Mouse (Mus musculus): ENCODE measurements at regions not wholly inside any gene's neighbourhood (a gene's known extent, or its start where the extent isn't known, plus 50 kb on each side); places are given as distances from the start of the nearest gene placed in this dataset.
"Not testable (repeated sequence)": the region's sequence is repeated elsewhere in the genome, so short reads cannot be mapped to it uniquely, and the experiment has no call there.

- TF ChIP-seq POLR2A (IDR thresholded peaks at IDR 0.05; ENCODE audit: insufficient read depth, low read depth, low read length) = no peak
- TF ChIP-seq CTCF (IDR thresholded peaks at IDR 0.05; ENCODE audit: insufficient read depth, low read depth, low read length) = no peak
- WGBS = 57% methylated on average over 5 of the region's 5 CpGs
- H3K27ac ChIP-seq (ENCODE audit: insufficient read depth, low read depth, low read length) = no peak overlapping the region
- peaks cover 7% of the 10 kb centered on the region for H3K4me1 ChIP-seq (ENCODE audit: control insufficient read depth, insufficient read depth, low read length)
- H3K4me3 ChIP-seq (ENCODE audit: insufficient read depth, low read depth, low read length) = no peak overlapping the region
Measured at GRCm38 (mm10) chr13:52346027-52346375, 185.1 kb downstream of the Diras2 start.

GRCm38 (mm10) chr13:52347631-52348030 is 183.4 kb downstream of the Diras2 start:
- Histone ChIP-seq H3K4me1 (ENCODE audit: control insufficient read depth, insufficient read depth, low read length) (peaks cover 7% of the 10 kb centered on the region), H3K4me3 (ENCODE audit: insufficient read depth, low read depth, low read length) (no peak overlapping the region), H3K27ac (ENCODE audit: insufficient read depth, low read depth, low read length) (no peak overlapping the region)
- TF ChIP-seq POLR2A (IDR thresholded peaks at IDR 0.05; ENCODE audit: insufficient read depth, low read depth, low read length) (no peak), CTCF (IDR thresholded peaks at IDR 0.05; ENCODE audit: insufficient read depth, low read depth, low read length) (no peak)
- WGBS = 61% methylated on average over 2 of the region's 2 CpGs

- Histone ChIP-seq H3K4me1 (ENCODE audit: control insufficient read depth, insufficient read depth, low read length) (peaks cover 6% of the 10 kb centered on the region), H3K4me3 (ENCODE audit: insufficient read depth, low read depth, low read length) (no peak overlapping the region), H3K27ac (ENCODE audit: insufficient read depth, low read depth, low read length) (no peak overlapping the region)
- 88% methylated on average over 5 of the region's 5 CpGs for WGBS
- TF ChIP-seq POLR2A (IDR thresholded peaks at IDR 0.05; ENCODE audit: insufficient read depth, low read depth, low read length) (no peak), CTCF (IDR thresholded peaks at IDR 0.05; ENCODE audit: insufficient read depth, low read depth, low read length) (no peak)
Measured at GRCm38 (mm10) chr13:52349606-52350005, 181.5 kb downstream of the Diras2 start.

GRCm38 (mm10) chr13:52352576-52352975 is 178.5 kb downstream of the Diras2 start:
- H3K4me1 ChIP-seq (ENCODE audit: control insufficient read depth, insufficient read depth, low read length) = no peaks in the 10 kb centered on the region
- H3K27ac ChIP-seq (ENCODE audit: insufficient read depth, low read depth, low read length) = no peak overlapping the region
- no peak for TF ChIP-seq CTCF (IDR thresholded peaks at IDR 0.05; ENCODE audit: insufficient read depth, low read depth, low read length)
- no peak for TF ChIP-seq POLR2A (IDR thresholded peaks at IDR 0.05; ENCODE audit: insufficient read depth, low read depth, low read length)
- WGBS = 82% methylated on average over 4 of the region's 4 CpGs
- no peak overlapping the region for H3K4me3 ChIP-seq (ENCODE audit: insufficient read depth, low read depth, low read length)

- H3K4me1 ChIP-seq (ENCODE audit: control insufficient read depth, insufficient read depth, low read length) = no peaks in the 10 kb centered on the region
- H3K27ac ChIP-seq (ENCODE audit: insufficient read depth, low read depth, low read length) = no peak overlapping the region
- no peak overlapping the region for H3K4me3 ChIP-seq (ENCODE audit: insufficient read depth, low read depth, low read length)
- TF ChIP-seq CTCF (IDR thresholded peaks at IDR 0.05; ENCODE audit: insufficient read depth, low read depth, low read length) = no peak
- TF ChIP-seq POLR2A (IDR thresholded peaks at IDR 0.05; ENCODE audit: insufficient read depth, low read depth, low read length) = no peak
- WGBS = 78% methylated on average over 3 of the region's 3 CpGs
Measured at GRCm38 (mm10) chr13:52353437-52353836, 177.6 kb downstream of the Diras2 start.

GRCm38 (mm10) chr13:52353966-52354365 is 177.1 kb downstream of the Diras2 start:
- TF ChIP-seq CTCF (IDR thresholded peaks at IDR 0.05; ENCODE audit: insufficient read depth, low read depth, low read length) = no peak
- TF ChIP-seq POLR2A (IDR thresholded peaks at IDR 0.05; ENCODE audit: insufficient read depth, low read depth, low read length) = no peak
- WGBS = 90% methylated on average over 2 of the region's 2 CpGs
- Histone ChIP-seq H3K4me3 (ENCODE audit: insufficient read depth, low read depth, low read length) (no peak overlapping the region), H3K27ac (ENCODE audit: insufficient read depth, low read depth, low read length) (no peak overlapping the region), H3K4me1 (ENCODE audit: control insufficient read depth, insufficient read depth, low read length) (no peaks in the 10 kb centered on the region)

- WGBS = 92% methylated on average over 4 of the region's 4 CpGs
- H3K4me1 ChIP-seq (ENCODE audit: control insufficient read depth, insufficient read depth, low read length); H3K4me3 ChIP-seq (ENCODE audit: insufficient read depth, low read depth, low read length); H3K27ac ChIP-seq (ENCODE audit: insufficient read depth, low read depth, low read length): not testable (repeated sequence)
Measured at GRCm38 (mm10) chr13:52355921-52356320, 175.2 kb downstream of the Diras2 start.

GRCm38 (mm10) chr13:52359332-52359731 is 171.7 kb downstream of the Diras2 start:
- WGBS = 91% methylated on average over 4 of the region's 4 CpGs
- not testable (repeated sequence) for H3K27ac ChIP-seq (ENCODE audit: insufficient read depth, low read depth, low read length); H3K4me3 ChIP-seq (ENCODE audit: insufficient read depth, low read depth, low read length); H3K4me1 ChIP-seq (ENCODE audit: control insufficient read depth, insufficient read depth, low read length)

- WGBS = 62% methylated on average over 4 of the region's 4 CpGs
- Histone ChIP-seq H3K4me3 (ENCODE audit: insufficient read depth, low read depth, low read length) (no peak overlapping the region), H3K4me1 (ENCODE audit: control insufficient read depth, insufficient read depth, low read length) (no peaks in the 10 kb centered on the region), H3K27ac (ENCODE audit: insufficient read depth, low read depth, low read length) (no peak overlapping the region)
- TF ChIP-seq CTCF (IDR thresholded peaks at IDR 0.05; ENCODE audit: insufficient read depth, low read depth, low read length) (no peak), POLR2A (IDR thresholded peaks at IDR 0.05; ENCODE audit: insufficient read depth, low read depth, low read length) (no peak)
Measured at GRCm38 (mm10) chr13:52361177-52361846, 169.8 kb downstream of the Diras2 start.

GRCm38 (mm10) chr13:52362266-52362665 is 168.8 kb downstream of the Diras2 start:
- no peaks in the 10 kb centered on the region for H3K4me1 ChIP-seq (ENCODE audit: control insufficient read depth, insufficient read depth, low read length)
- H3K4me3 ChIP-seq (ENCODE audit: insufficient read depth, low read depth, low read length) = no peak overlapping the region
- H3K27ac ChIP-seq (ENCODE audit: insufficient read depth, low read depth, low read length) = no peak overlapping the region
- TF ChIP-seq CTCF (IDR thresholded peaks at IDR 0.05; ENCODE audit: insufficient read depth, low read depth, low read length) (no peak), POLR2A (IDR thresholded peaks at IDR 0.05; ENCODE audit: insufficient read depth, low read depth, low read length) (no peak)
- WGBS = 93% methylated on average over 5 of the region's 5 CpGs

All from olfactory bulb, adult 2 months (tissue).